Mouse (Mus musculus): Measurements from ENCODE around the gene Psme2. TPM values are rescaled to one million over a fixed set of nuclear protein-coding genes. Genes with fewer than 3 reads are reported as not detected.

Gene Psme2
- polyA plus RNA-seq, 1 experiment from 2014 or later, result 368 TPM

- 0% methylated on average over 27 of the region's 27 CpGs for WGBS
- Histone ChIP-seq H3K4me3 (ENCODE audit: low read length) (peak within 1 kb of the TSS; percentile 71), H3K9me3 (ENCODE audit: control insufficient read depth, low read length) (no peaks in the 10 kb centered on the region), H3K4me1 (ENCODE audit: control insufficient read depth, insufficient read depth, low read length) (peaks cover 14% of the 10 kb centered on the region), H3K9ac (ENCODE audit: low read depth, low read length) (peak within 1 kb of the TSS; percentile 80), H3K27ac (ENCODE audit: low read length) (peak within 1 kb of the TSS; percentile 98), H3K36me3 (ENCODE audit: control insufficient read depth, insufficient read depth, low read length) (peaks cover 6% of the 10 kb centered on the region; the same call in 1 of the 2 replicates), H3K27me3 (replicated peaks; ENCODE audit: control insufficient read depth, insufficient read depth, low read length) (no peaks in the 10 kb centered on the region), H3K4me2 (ENCODE audit: low read depth, low read length) (peak within 1 kb of the TSS; percentile 83)
- ATAC-seq, result peak; percentile 87
Observed at GRCm38 (mm10) chr14:55559799-55560201, 31.1 kb downstream of the Psme2 start, which contains the start of gene Dcaf11. Dcaf11 (plus strand) TSS chr14:55560006.

- no peaks in the 10 kb centered on the region for H3K9me3 ChIP-seq (ENCODE audit: control insufficient read depth, low read length)
- no peak overlapping the region; the same call in 1 of the 2 replicates for H3K4me3 ChIP-seq (ENCODE audit: low read length)
- 51% methylated on average over 6 of the region's 6 CpGs for WGBS
- no peak for ATAC-seq
- 0 out of 2 replicates have a peak, but pooled peaks cover 2% of the 10 kb centered on the region for H3K36me3 ChIP-seq (ENCODE audit: control insufficient read depth, insufficient read depth, low read length)
- no peak overlapping the region for H3K27ac ChIP-seq (ENCODE audit: low read length)
- no peaks in the 10 kb centered on the region for H3K27me3 ChIP-seq (replicated peaks; ENCODE audit: control insufficient read depth, insufficient read depth, low read length)
- peak overlapping the region; percentile 65 for H3K4me2 ChIP-seq (ENCODE audit: low read depth, low read length)
- peaks cover 17% of the 10 kb centered on the region for H3K4me1 ChIP-seq (ENCODE audit: control insufficient read depth, insufficient read depth, low read length)
- no peak overlapping the region for H3K9ac ChIP-seq (ENCODE audit: low read depth, low read length)
Observed at GRCm38 (mm10) chr14:55558740-55559448, 32.0 kb downstream of the Psme2 start.

- Histone ChIP-seq H3K27ac (ENCODE audit: low read length) (peak overlapping the region; percentile 67), H3K36me3 (ENCODE audit: control insufficient read depth, insufficient read depth, low read length) (no peaks in the 10 kb centered on the region), H3K4me2 (ENCODE audit: low read depth, low read length) (no peak overlapping the region), H3K27me3 (replicated peaks; ENCODE audit: control insufficient read depth, insufficient read depth, low read length) (no peaks in the 10 kb centered on the region), H3K9ac (ENCODE audit: low read depth, low read length) (no peak overlapping the region), H3K9me3 (ENCODE audit: control insufficient read depth, low read length) (no peaks in the 10 kb centered on the region), H3K4me1 (ENCODE audit: control insufficient read depth, insufficient read depth, low read length) (peaks cover 17% of the 10 kb centered on the region), H3K4me3 (ENCODE audit: low read length) (no peak overlapping the region)
- 84% methylated on average over 3 of the region's 3 CpGs for WGBS
- no peak for ATAC-seq
Observed at GRCm38 (mm10) chr14:55557587-55557986, 33.3 kb downstream of the Psme2 start.

- Histone ChIP-seq H3K9ac (ENCODE audit: low read depth, low read length) (no peak overlapping the region), H3K4me2 (ENCODE audit: low read depth, low read length) (0 out of 2 replicates have a peak overlapping the region, but pooled peaks have one; percentile 1), H3K36me3 (ENCODE audit: control insufficient read depth, insufficient read depth, low read length) (no peaks in the 10 kb centered on the region), H3K4me3 (ENCODE audit: low read length) (no peak overlapping the region), H3K27ac (ENCODE audit: low read length) (peak overlapping the region; percentile 67), H3K27me3 (replicated peaks; ENCODE audit: control insufficient read depth, insufficient read depth, low read length) (no peaks in the 10 kb centered on the region), H3K4me1 (ENCODE audit: control insufficient read depth, insufficient read depth, low read length) (peaks cover 16% of the 10 kb centered on the region), H3K9me3 (ENCODE audit: control insufficient read depth, low read length) (no peaks in the 10 kb centered on the region)
- 20% methylated on average over 5 of the region's 5 CpGs for WGBS
- ATAC-seq, result no peak
Observed at GRCm38 (mm10) chr14:55557003-55557402, 33.9 kb downstream of the Psme2 start.

- no peaks in the 10 kb centered on the region for H3K27me3 ChIP-seq (replicated peaks; ENCODE audit: control insufficient read depth, insufficient read depth, low read length)
- no peaks in the 10 kb centered on the region for H3K36me3 ChIP-seq (ENCODE audit: control insufficient read depth, insufficient read depth, low read length)
- 82% methylated on average over 3 of the region's 3 CpGs for WGBS
- H3K9me3 ChIP-seq (ENCODE audit: control insufficient read depth, low read length), result no peaks in the 10 kb centered on the region
- no peak overlapping the region for H3K9ac ChIP-seq (ENCODE audit: low read depth, low read length)
- no peak overlapping the region for H3K27ac ChIP-seq (ENCODE audit: low read length)
- peaks cover 6% of the 10 kb centered on the region; the same call in 1 of the 2 replicates for H3K4me1 ChIP-seq (ENCODE audit: control insufficient read depth, insufficient read depth, low read length)
- no peak overlapping the region for H3K4me3 ChIP-seq (ENCODE audit: low read length)
- H3K4me2 ChIP-seq (ENCODE audit: low read depth, low read length), result no peak overlapping the region
- ATAC-seq, result no peak
Observed at GRCm38 (mm10) chr14:55555788-55556187, 35.1 kb downstream of the Psme2 start.

GRCm38 (mm10) chr14:55554635-55555034 lies 36.3 kb downstream of the Psme2 start:
- Histone ChIP-seq H3K27ac (ENCODE audit: low read length) (no peak overlapping the region), H3K27me3 (replicated peaks; ENCODE audit: control insufficient read depth, insufficient read depth, low read length) (no peaks in the 10 kb centered on the region), H3K4me1 (ENCODE audit: control insufficient read depth, insufficient read depth, low read length) (peaks cover 6% of the 10 kb centered on the region; the same call in 1 of the 2 replicates), H3K4me2 (ENCODE audit: low read depth, low read length) (no peak overlapping the region), H3K9me3 (ENCODE audit: control insufficient read depth, low read length) (no peaks in the 10 kb centered on the region), H3K36me3 (ENCODE audit: control insufficient read depth, insufficient read depth, low read length) (no peaks in the 10 kb centered on the region), H3K4me3 (ENCODE audit: low read length) (no peak overlapping the region), H3K9ac (ENCODE audit: low read depth, low read length) (no peak overlapping the region)
- ATAC-seq, result no peak

GRCm38 (mm10) chr14:55551794-55552193 lies 39.1 kb downstream of the Psme2 start:
- no peaks in the 10 kb centered on the region for H3K27me3 ChIP-seq (replicated peaks; ENCODE audit: control insufficient read depth, insufficient read depth, low read length)
- H3K4me1 ChIP-seq (ENCODE audit: control insufficient read depth, insufficient read depth, low read length), result peaks cover 6% of the 10 kb centered on the region; the same call in 1 of the 2 replicates
- ATAC-seq, result no peak
- H3K4me3 ChIP-seq (ENCODE audit: low read length), result no peak overlapping the region
- no peak overlapping the region for H3K9ac ChIP-seq (ENCODE audit: low read depth, low read length)
- peaks cover 12% of the 10 kb centered on the region for H3K36me3 ChIP-seq (ENCODE audit: control insufficient read depth, insufficient read depth, low read length)
- 94% methylated on average over 8 of the region's 8 CpGs for WGBS
- H3K27ac ChIP-seq (ENCODE audit: low read length), result no peak overlapping the region
- no peak overlapping the region for H3K4me2 ChIP-seq (ENCODE audit: low read depth, low read length)
- H3K9me3 ChIP-seq (ENCODE audit: control insufficient read depth, low read length), result no peaks in the 10 kb centered on the region

GRCm38 (mm10) chr14:55551347-55551746 lies 39.6 kb downstream of the Psme2 start:
- H3K4me3 ChIP-seq (ENCODE audit: low read length), result no peak overlapping the region
- no peak overlapping the region for H3K4me2 ChIP-seq (ENCODE audit: low read depth, low read length)
- H3K9ac ChIP-seq (ENCODE audit: low read depth, low read length), result no peak overlapping the region
- no peak for ATAC-seq
- H3K27ac ChIP-seq (ENCODE audit: low read length), result no peak overlapping the region
- WGBS, result 76% methylated on average over 5 of the region's 5 CpGs
- no peaks in the 10 kb centered on the region for H3K27me3 ChIP-seq (replicated peaks; ENCODE audit: control insufficient read depth, insufficient read depth, low read length)
- H3K36me3 ChIP-seq (ENCODE audit: control insufficient read depth, insufficient read depth, low read length), result peaks cover 12% of the 10 kb centered on the region
- H3K9me3 ChIP-seq (ENCODE audit: control insufficient read depth, low read length), result no peaks in the 10 kb centered on the region
- H3K4me1 ChIP-seq (ENCODE audit: control insufficient read depth, insufficient read depth, low read length), result peaks cover 3% of the 10 kb centered on the region; the same call in 1 of the 2 replicates

GRCm38 (mm10) chr14:55550191-55550590 lies 40.7 kb downstream of the Psme2 start:
- Histone ChIP-seq H3K27me3 (replicated peaks; ENCODE audit: control insufficient read depth, insufficient read depth, low read length) (no peaks in the 10 kb centered on the region), H3K27ac (ENCODE audit: low read length) (no peak overlapping the region), H3K4me1 (ENCODE audit: control insufficient read depth, insufficient read depth, low read length) (peaks cover 3% of the 10 kb centered on the region; the same call in 1 of the 2 replicates), H3K4me3 (ENCODE audit: low read length) (no peak overlapping the region), H3K9ac (ENCODE audit: low read depth, low read length) (no peak overlapping the region), H3K36me3 (ENCODE audit: control insufficient read depth, insufficient read depth, low read length) (peaks cover 15% of the 10 kb centered on the region), H3K9me3 (ENCODE audit: control insufficient read depth, low read length) (no peaks in the 10 kb centered on the region), H3K4me2 (ENCODE audit: low read depth, low read length) (no peak overlapping the region)
- no peak for ATAC-seq
- 87% methylated on average over 6 of the region's 6 CpGs for WGBS

All from intestine, embryonic 16.5 days (tissue).